Mouse (Mus musculus) myocyte (in vitro differentiated cells): ENCODE results near the gene Clptm1.

Experiments used
- CEBPB ChIP-seq: IDR thresholded peaks from 2 replicates; pipeline ENCODE4 v1.6.1; 2011; ENCODE audit warnings: mild to moderate bottlenecking, moderate library complexity; ENCODE audit not compliant: poor library complexity, insufficient read depth, severe bottlenecking
- E2F4 ChIP-seq: IDR thresholded peaks from one replicate; pipeline ENCODE4 v1.6.1; 2011; ENCODE audit warnings: mild to moderate bottlenecking, control low read depth, moderate library complexity; ENCODE audit not compliant: insufficient read depth
- MAX ChIP-seq: IDR thresholded peaks from one replicate; pipeline ENCODE4 v1.6.1; 2011; ENCODE audit warnings: low read depth, mild to moderate bottlenecking, control low read depth
- MYOG ChIP-seq, 3 experiments: IDR thresholded peaks; one replicate each; pipeline ENCODE4 v1.6.1; 2011; ENCODE audit warnings: control low read depth in 2 of 3, low read depth in 2 of 3, mild to moderate bottlenecking in 2 of 3; ENCODE audit not compliant: insufficient read length in 2 of 3, control insufficient read depth in 1 of 3, insufficient read depth in 1 of 3
- POLR2A ChIP-seq: IDR thresholded peaks from one replicate; pipeline ENCODE4 v1.6.1; 2011; ENCODE audit warnings: low read depth, mild to moderate bottlenecking, control low read depth, moderate library complexity; ENCODE audit not compliant: insufficient read length
- POLR2AphosphoS2 ChIP-seq: IDR thresholded peaks from one replicate; pipeline ENCODE4 v1.6.1; 2011; ENCODE audit warnings: low read depth, control low read depth; ENCODE audit not compliant: insufficient read length
- TCF12 ChIP-seq: IDR thresholded peaks from one replicate; pipeline ENCODE4 v1.6.1; 2011; ENCODE audit warnings: mild to moderate bottlenecking, control low read depth; ENCODE audit not compliant: poor library complexity, insufficient read depth, severe bottlenecking
- USF1 ChIP-seq: IDR thresholded peaks from one replicate; pipeline ENCODE4 v1.6.1; 2011; ENCODE audit warnings: low read depth, mild to moderate bottlenecking, control low read depth, moderate library complexity

GRCm38 (mm10) chr7:19632275-19632674, 32.6 kb downstream of the Clptm1 start:
- no peak for TF ChIP-seq POLR2A
- no peak for TF ChIP-seq TCF12
- no peak for TF ChIP-seq MYOG (IDR thresholded peaks at IDR 0.05; ENCODE audit: control insufficient read depth in 1 of 3, insufficient read depth in 1 of 3, insufficient read length in 2 of 3, low read depth in 2 of 3)
- TF ChIP-seq CEBPB: no peak
- TF ChIP-seq MAX: no peak
- TF ChIP-seq USF1: no peak
- TF ChIP-seq POLR2AphosphoS2: no peak
- no peak for TF ChIP-seq E2F4
